Mouse (Mus musculus) cerebellum, adult 18-20 months (tissue): ENCODE results near the gene Raly.
"Not testable (repeated sequence)": the region's sequence is repeated elsewhere in the genome, so short reads cannot be mapped to it uniquely, and the experiment has no call there.

Experiments
- DNase-seq, 2 experiments: peaks; one replicate each; pipeline ENCODE4 v3.0.0; 2021

Raly gene

GRCm38 (mm10) chr2:154855383-154855782 lies 64.5 kb downstream of the Raly start:
- DNase-seq: peak; percentile 76 to 79

- no peak for DNase-seq
Observed at GRCm38 (mm10) chr2:154863672-154864071, 72.8 kb downstream of the Raly start.

GRCm38 (mm10) chr2:154865696-154866095 lies 74.8 kb downstream of the Raly start:
- peak; percentile 47 to 59 for DNase-seq

GRCm38 (mm10) chr2:154868106-154868505 lies 77.2 kb downstream of the Raly start:
- peak; percentile 82 to 84 for DNase-seq

GRCm38 (mm10) chr2:154869954-154870641 lies 79.2 kb downstream of the Raly start:
- DNase-seq: no peak

- DNase-seq: peak in 1 of 2 experiments; percentile 28
Observed at GRCm38 (mm10) chr2:154876621-154877020, 85.7 kb downstream of the Raly start.

GRCm38 (mm10) chr2:154891585-154891984 lies 100.7 kb downstream of the Raly start:
- DNase-seq: no peak

GRCm38 (mm10) chr2:154892201-154893044 lies 101.5 kb downstream of the Raly start, which contains the start of gene Eif2s2:
Gene Eif2s2 (minus strand): TSS chr2:154892935.
- peak; percentile 97 for DNase-seq

GRCm38 (mm10) chr2:154893045-154893385 lies 102.1 kb downstream of the Raly start:
- no peak for DNase-seq

GRCm38 (mm10) chr2:154893548-154893947 lies 102.7 kb downstream of the Raly start:
- no peak for DNase-seq

GRCm38 (mm10) chr2:154899004-154899403 lies 108.1 kb downstream of the Raly start:
- DNase-seq: not testable (repeated sequence)

- not testable (repeated sequence) for DNase-seq
Observed at GRCm38 (mm10) chr2:154899412-154899811, 108.5 kb downstream of the Raly start.

GRCm38 (mm10) chr2:154902111-154902510 lies 111.2 kb downstream of the Raly start:
- DNase-seq: no peak

- DNase-seq: no peak
Observed at GRCm38 (mm10) chr2:154905796-154906195, 114.9 kb downstream of the Raly start.

- not testable (repeated sequence) for DNase-seq
Observed at GRCm38 (mm10) chr2:154908223-154908622, 117.3 kb downstream of the Raly start.

GRCm38 (mm10) chr2:154909789-154910188 lies 118.9 kb downstream of the Raly start:
- no peak for DNase-seq

- DNase-seq: no peak
Observed at GRCm38 (mm10) chr2:154915922-154916541, 125.1 kb downstream of the Raly start.

- DNase-seq: peak in 1 of 2 experiments; percentile 12
Observed at GRCm38 (mm10) chr2:154916547-154916946, 125.7 kb downstream of the Raly start.
